Mouse (Mus musculus): ENCODE measurements around the gene Rsph6a.

Rsph6a gene

GRCm38 (mm10) chr7:19078732-19079131 lies 24.2 kb downstream of the Rsph6a start:
- in situ Hi-C loops (cut with MboI, MseI), result no loop called here

DNA sequence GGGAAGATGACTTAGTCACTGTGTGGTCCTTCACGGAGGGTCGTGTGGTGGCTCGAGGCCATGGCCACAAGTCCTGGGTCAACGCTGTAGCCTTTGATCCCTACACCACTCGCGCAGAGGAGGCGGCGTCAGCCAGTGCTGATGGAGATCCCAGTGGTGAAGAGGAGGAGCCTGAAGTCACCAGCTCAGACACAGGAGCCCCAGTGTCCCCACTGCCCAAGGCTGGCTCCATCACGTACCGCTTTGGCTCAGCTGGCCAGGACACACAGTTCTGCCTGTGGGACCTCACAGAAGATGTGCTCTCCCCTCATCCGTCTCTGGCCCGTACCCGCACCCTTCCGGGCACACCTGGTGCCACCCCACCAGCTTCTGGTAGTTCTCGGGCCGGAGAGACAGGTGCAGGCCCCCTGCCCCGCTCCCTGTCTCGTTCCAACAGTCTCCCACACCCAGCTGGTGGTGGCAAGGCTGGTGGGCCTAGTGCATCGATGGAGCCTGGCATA lies 26.0 kb downstream of the Rsph6a start:
- in situ Hi-C loops (cut with MboI, MseI), result no loop called here

- in situ Hi-C loops (cut with MboI, MseI), result no loop called here
Measured at GRCm38 (mm10) chr7:19082171-19082570, 27.7 kb downstream of the Rsph6a start.

DNA sequence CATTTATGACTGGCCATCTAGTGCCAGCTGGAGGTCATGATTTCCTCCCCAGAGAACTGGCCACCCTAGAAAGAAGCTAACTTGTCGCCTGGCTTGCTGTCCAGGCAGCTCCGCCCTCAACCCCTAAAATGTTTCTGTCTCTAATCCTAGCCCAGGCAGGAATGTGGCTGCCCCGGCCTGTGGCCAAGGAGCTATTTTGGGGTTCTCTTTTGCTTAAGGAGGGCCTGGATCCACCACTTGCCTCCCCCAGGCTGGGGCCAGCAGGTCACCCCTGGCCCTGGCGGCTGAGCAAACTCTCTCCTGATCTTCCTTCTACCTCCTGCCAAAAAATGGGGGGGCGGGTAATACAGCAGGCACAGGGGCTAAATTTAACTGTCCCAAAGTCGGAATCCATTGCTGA lies 28.6 kb downstream of the Rsph6a start:
- in situ Hi-C loops (cut with MboI, MseI), result no loop called here

DNA sequence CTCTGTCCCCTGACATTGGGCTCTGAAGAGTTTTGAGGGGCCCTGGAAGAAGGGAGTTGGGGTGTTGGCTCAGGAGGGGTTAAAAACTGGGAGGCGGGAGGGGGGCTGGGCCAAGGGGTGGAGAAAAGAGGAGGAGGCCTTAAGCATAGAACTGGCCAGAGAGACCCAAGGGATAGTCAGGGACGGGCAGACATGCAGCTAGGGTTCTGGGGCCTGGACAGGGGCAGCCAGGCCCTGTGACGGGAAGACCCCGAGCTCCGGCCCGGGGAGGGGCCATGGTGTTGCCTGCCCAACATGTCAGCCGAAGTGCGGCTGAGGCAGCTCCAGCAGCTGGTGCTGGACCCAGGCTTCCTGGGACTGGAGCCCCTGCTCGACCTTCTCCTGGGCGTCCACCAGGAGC lies 29.2 kb downstream of the Rsph6a start, which contains the start of gene Dmpk:
Gene Dmpk, plus strand, starts transcription at position 149 of the 400 bp plus-strand sequence.
- in situ Hi-C loops (cut with MboI, MseI), result no loop called here

- in situ Hi-C loops (cut with MboI, MseI), result no loop called here
Measured at GRCm38 (mm10) chr7:19084277-19084771, 29.8 kb downstream of the Rsph6a start.

DNA sequence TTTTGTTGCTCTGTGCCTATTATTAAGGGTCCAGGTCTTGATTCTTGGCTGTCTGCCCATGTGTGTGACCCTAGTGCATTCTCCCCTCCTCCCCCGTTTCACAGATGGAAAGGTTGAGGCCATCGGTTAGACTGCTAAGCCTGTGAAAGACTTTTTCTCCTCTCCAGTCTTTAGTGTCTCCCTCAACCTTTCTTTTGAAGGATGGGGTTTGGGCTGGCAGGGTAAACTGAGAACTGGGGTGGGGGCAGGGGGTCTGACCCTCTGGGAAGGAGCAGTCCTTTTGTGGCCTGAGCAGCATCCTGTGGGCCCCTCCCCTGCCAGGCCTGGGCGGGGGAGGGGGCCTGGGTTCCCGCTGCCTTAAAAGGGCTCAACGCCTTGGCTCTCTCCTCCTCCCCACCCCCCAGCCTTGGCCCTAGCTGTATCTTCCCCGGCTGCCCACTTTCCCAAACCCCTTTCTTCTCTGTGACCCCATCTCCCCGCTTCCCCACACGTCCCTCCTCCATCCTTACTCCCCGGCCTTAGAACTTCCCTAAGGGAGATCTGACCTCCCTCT lies 30.5 kb downstream of the Rsph6a start:
- in situ Hi-C loops (cut with MboI, MseI), result no loop called here

DNA sequence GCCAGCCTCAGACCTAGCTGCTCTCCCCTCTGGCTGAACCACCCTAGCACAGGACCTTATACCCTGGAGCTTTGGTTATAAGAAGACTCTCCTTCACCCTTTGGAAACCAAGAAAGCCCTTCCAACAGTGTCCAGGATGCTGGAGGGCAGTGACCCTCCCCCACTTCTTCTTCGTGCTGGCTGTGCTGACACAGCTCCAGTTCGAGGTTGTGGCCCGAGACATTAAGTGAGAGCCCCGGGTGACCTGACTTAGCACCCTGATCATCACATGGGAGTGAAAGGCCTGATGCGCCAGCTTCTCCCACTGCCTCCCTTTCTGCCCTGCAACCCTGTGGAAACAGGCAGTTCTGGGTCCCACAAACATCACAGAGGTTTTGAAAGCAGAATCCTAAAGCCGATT lies 31.0 kb downstream of the Rsph6a start:
- in situ Hi-C loops (cut with MboI, MseI), result no loop called here

- in situ Hi-C loops (cut with MboI, MseI), result no loop called here
Measured at GRCm38 (mm10) chr7:19086042-19086441, 31.6 kb downstream of the Rsph6a start.

DNA sequence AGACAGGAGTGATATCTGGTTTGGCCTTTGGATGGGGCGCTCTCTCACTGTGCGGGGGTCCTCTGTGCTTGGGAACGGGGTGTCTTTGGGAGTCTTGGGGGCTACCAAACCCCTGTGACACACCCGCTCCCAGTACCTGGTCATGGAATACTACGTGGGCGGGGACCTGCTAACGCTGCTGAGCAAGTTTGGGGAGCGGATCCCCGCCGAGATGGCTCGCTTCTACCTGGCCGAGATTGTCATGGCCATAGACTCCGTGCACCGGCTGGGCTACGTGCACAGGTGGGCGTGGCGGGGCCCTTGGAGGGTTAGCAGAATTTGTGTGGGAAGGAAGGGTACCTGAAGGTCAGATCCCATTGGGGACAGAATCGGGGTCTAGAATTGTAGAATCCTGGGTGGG lies 32.3 kb downstream of the Rsph6a start:
- in situ Hi-C loops (cut with MboI, MseI), result no loop called here

DNA sequence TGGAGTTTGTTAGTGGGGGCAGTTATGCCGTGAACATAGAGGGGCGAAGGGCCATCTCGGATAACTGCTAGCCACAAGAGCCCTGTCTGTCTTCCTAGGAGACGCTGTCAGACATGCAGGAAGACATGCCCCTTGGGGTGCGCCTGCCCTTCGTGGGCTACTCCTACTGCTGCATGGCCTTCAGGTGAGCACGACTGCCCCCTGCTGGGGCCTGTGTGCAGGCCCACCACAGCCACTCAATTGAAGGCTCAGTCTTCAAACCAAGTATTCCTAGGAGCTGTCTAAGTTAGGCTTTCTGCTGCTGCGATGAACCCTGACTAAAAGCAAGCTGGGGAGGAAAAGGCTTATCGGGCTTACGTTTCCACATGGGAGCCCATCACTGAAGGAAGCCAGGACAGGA lies 34.3 kb downstream of the Rsph6a start:
- in situ Hi-C loops (cut with MboI, MseI), result no loop called here

- in situ Hi-C loops (cut with MboI, MseI), result no loop called here
Measured at GRCm38 (mm10) chr7:19091913-19092312, 37.4 kb downstream of the Rsph6a start.

DNA sequence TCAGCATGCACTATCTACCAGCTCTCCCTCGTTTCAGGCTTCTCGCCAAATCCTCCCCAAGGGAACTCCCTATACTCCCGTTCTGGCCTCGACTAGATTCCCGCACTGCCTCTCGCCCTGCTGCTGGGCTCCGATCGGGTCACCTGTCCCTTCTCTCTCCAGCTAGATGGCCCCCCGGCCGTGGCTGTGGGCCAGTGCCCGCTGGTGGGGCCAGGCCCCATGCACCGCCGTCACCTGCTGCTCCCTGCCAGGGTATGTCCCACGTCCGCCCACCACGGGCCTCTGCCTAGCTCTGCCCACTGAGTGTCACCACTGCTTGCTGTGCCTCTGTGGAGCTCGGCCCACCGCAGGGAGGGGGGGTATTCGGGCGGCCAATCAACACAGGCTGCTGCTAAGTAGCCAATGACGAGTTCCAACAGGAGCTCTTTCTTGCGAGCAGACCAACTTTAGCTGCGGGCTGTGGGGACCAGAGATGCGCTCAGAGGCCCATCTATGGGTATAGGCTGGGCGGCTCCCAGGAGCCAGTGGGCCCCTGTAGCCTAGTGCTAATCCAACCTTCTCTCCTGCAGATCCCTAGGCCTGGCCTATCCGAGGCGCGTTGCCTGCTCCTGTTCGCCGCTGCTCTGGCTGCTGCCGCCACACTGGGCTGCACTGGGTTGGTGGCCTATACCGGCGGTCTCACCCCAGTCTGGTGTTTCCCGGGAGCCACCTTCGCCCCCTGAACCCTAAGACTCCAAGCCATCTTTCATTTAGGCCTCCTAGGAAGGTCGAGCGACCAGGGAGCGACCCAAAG lies 38.1 kb downstream of the Rsph6a start:
- in situ Hi-C loops (cut with MboI, MseI), result no loop called here

GRCm38 (mm10) chr7:19093174-19093521 lies 38.7 kb downstream of the Rsph6a start:
- in situ Hi-C loops (cut with MboI, MseI), result no loop called here

- in situ Hi-C loops (cut with MboI, MseI), result no loop called here
Measured at GRCm38 (mm10) chr7:19093537-19094385, 39.3 kb downstream of the Rsph6a start.

GRCm38 (mm10) chr7:19094471-19094825 lies 40.0 kb downstream of the Rsph6a start, which contains the start of gene Six5:
Gene Six5, plus strand, starts transcription at chr7:19094594.
- in situ Hi-C loops (cut with MboI, MseI), result no loop called here

- in situ Hi-C loops (cut with MboI, MseI), result no loop called here
Measured at GRCm38 (mm10) chr7:19094826-19095750, 40.6 kb downstream of the Rsph6a start.

DNA sequence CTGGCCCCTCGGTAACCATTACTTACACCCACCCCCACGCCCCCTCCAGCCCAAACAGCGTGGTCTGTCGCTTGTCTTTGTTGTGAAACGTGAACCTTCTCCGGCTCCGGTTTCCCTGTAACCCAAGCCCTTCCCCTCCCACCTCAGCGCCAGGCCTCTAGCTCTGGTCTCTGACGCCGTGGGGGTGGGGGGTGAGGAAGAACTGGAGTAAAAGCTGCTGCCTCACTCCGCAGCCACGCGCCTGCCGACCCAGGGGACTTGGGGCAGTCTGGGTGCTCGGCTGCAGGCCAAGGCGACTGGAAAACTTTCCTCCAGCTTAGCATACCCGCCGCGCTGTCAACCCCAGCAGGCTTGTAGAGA lies 41.2 kb downstream of the Rsph6a start:
- in situ Hi-C loops (cut with MboI, MseI), result no loop called here

GRCm38 (mm10) chr7:19096421-19096976 lies 42.0 kb downstream of the Rsph6a start:
- in situ Hi-C loops (cut with MboI, MseI), result no loop called here

DNA sequence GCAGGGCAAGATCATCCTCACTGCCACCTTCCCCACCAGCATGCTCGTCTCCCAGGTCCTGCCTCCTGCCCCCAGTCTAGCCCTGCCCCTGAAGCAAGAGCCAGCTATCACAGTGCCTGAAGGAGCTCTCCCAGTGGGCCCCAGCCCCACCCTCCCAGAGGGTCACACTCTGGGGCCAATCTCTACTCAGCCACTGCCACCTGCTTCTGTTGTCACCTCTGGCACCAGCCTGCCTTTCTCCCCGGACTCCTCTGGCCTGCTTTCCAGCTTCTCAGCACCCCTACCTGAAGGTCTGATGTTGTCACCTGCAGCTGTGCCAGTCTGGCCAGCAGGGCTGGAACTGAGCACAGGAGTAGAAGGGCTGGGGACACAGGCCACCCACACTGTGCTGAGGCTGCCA lies 42.7 kb downstream of the Rsph6a start:
- in situ Hi-C loops (cut with MboI, MseI), result no loop called here

GRCm38 (mm10) chr7:19097863-19098262 lies 43.4 kb downstream of the Rsph6a start:
- in situ Hi-C loops (cut with MboI, MseI), result no loop called here
